Mouse (Mus musculus) heart, adult 2 months (tissue): Measurements from ENCODE around the gene Dera.

Source experiments
- EP300 ChIP-seq: fragments of 200-500 bp; IDR thresholded peaks from 2 replicates; pipeline ENCODE4 v1.6.1; 2011; ENCODE audit warnings: low read depth, low read length, control low read depth; ENCODE audit not compliant: insufficient read depth
- POLR2A ChIP-seq: fragments of 200-500 bp; IDR thresholded peaks from 2 replicates; pipeline ENCODE4 v1.6.1; 2011; ENCODE audit warnings: mild to moderate bottlenecking, low read depth, low read length, control low read depth; ENCODE audit not compliant: insufficient read depth

DNA sequence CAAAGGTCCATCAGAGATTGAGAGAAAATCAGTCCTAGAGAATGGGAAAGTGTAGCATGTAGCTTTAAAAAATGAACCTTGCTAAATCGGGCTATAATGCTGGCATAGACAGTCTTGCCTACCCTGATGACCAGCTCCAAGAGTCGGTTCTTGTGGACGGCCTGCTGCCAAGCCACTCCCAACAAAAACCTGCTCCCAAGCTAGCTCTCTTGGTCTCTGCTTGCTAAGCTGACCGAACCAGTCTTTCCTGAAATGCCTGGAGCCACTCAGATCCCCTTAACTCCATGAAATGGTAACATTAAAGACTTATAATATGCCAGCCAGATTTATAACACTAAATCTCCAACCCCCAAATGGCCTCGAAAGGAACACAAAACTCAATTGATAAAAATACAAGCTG is 146.9 kb downstream of the Dera start:
- TF ChIP-seq EP300 (no peak), POLR2A (no peak)
